Mouse (Mus musculus): Measurements from ENCODE around the gene Btf3l4.

DNA sequence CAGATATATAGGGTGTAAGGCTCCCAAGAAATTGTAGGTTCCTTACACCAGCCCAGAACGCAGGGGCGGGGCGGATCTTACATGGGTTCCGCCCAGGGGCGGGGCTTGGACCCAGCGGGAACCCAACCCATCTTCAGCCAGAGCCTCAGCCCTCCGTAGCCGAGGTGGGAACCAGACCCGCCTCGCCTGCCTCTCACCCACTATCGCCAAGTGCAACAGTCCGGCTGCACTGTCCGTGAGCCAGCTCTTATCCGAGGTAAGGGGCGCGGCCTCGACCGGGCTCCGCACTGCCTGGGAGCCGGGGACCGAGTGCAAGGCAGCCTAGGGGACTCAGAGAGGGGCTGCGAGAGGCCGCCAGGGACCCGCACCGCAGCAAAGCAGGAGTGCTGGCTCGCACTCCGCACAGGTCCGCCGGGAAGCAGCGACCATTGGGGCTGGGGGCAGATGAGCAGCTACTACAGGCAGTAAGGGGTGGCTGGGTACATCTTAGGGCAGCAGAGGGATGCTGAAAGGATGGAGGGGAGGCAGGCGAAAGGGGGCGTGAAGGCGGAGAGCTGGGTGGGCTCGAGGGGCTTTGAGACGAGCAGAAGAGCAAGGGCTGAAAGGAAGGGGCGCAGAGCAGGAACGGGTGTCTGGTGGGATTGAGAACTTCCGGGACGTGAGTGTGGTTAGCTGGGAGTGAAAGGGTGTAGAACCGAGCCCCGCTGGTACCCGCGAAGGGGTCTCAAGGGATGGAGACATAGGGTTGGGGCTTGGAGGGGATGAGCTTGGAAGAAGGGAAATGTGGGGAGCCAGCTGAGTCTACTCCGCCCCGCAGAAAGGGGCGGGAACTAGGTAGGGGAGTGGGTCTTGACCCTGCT lies 45.8 kb upstream of the Btf3l4 start, which contains the start of gene Rab3b:
- TF ChIP-seq CTCF (IDR thresholded peaks at IDR 0.05; ENCODE audit: low read depth, low read length) (no peak), POLR2A (IDR thresholded peaks at IDR 0.05; ENCODE audit: insufficient read depth, low read length) (no peak), EP300 (IDR thresholded peaks at IDR 0.05; ENCODE audit: insufficient read depth, low read depth, low read length) (no peak)
